Mouse (Mus musculus): ENCODE data around the gene Tdrd3. TPM values are rescaled to one million over a fixed set of nuclear protein-coding genes. Genes with fewer than 3 reads are reported as not detected.

Tdrd3 gene
- 25.5 TPM for polyA plus RNA-seq (2017; shearing (Covaris generic))

GRCm38 (mm10) chr14:87415808-87416721 is at the start of gene Tdrd3:
Gene Tdrd3 (plus strand): TSS chr14:87416639.

